Mouse (Mus musculus) testis, adult 2 months (tissue): ENCODE measurements around the gene Tmem183a.

Experiments used
- CTCF ChIP-seq: fragments of 200-500 bp; IDR thresholded peaks from 2 replicates; pipeline ENCODE4 v1.5.1; 2012; ENCODE audit warnings: low read depth, mild to moderate bottlenecking, inconsistent platforms, low read length, moderate library complexity; ENCODE audit not compliant: control insufficient read depth, insufficient read depth, insufficient replicate concordance
- POLR2A ChIP-seq: fragments of 200-500 bp; IDR thresholded peaks from 2 replicates; pipeline ENCODE4 v1.6.1; 2012; ENCODE audit warnings: low read depth, mild to moderate bottlenecking, inconsistent platforms, low read length, moderate library complexity; ENCODE audit not compliant: control insufficient read depth

- no peak for TF ChIP-seq POLR2A
- TF ChIP-seq CTCF = no peak
These were observed 59.1 kb downstream of the Tmem183a start for GRCm38 (mm10) chr1:134302568-134303238.
